Mouse (Mus musculus) CH12.LX (cell line): ENCODE results near the gene Sf3a2. TPM values are rescaled to one million over a fixed set of nuclear protein-coding genes. Genes with fewer than 3 reads are reported as not detected.

ENCODE experiments used
- DNase-seq: peaks from one replicate; pipeline ENCODE4 v3.0.0-alpha.2; 2013; ENCODE audit errors: extremely low read depth
- H3K27ac ChIP-seq: 2 replicates; pipeline ENCODE4 v1.5.1; 2012; ENCODE audit warnings: low read depth, mild to moderate bottlenecking, control low read depth, moderate library complexity; ENCODE audit not compliant: insufficient read depth
- H3K27me3 ChIP-seq: replicated peaks from 2 replicates; pipeline ENCODE3; 2012; ENCODE audit warnings: inconsistent platforms
- H3K36me3 ChIP-seq, 2 experiments: replicated peaks in 1 of 2; 2 replicates each; pipeline versions ENCODE3 to v1.6.1; 2012; ENCODE audit warnings: inconsistent platforms in 1 of 2, low read length in 1 of 2, mild to moderate bottlenecking in 1 of 2, mixed read lengths in 1 of 2, moderate library complexity in 1 of 2; ENCODE audit not compliant: control insufficient read depth in 1 of 2, insufficient read depth in 1 of 2
- H3K4me1 ChIP-seq, 2 experiments: 2 replicates each; pipeline ENCODE4 v1.6.1; 2012; ENCODE audit warnings: inconsistent platforms in 1 of 2, moderate library complexity in 1 of 2; ENCODE audit not compliant: insufficient read depth in 2 of 2, control insufficient read depth in 1 of 2
- H3K4me2 ChIP-seq: 2 replicates; pipeline ENCODE4 v1.6.1; 2012; ENCODE audit warnings: low read depth, mild to moderate bottlenecking, control low read depth; ENCODE audit not compliant: poor library complexity, insufficient read depth, severe bottlenecking
- H3K4me3 ChIP-seq, 3 experiments: fragments of 150-350 bp in 1 of 3; sonication (generic) in 1 of 3; replicated peaks in 1 of 3; 2 replicates each; pipeline versions ENCODE3 to v1.5.1; 2011 to 2012; ENCODE audit warnings: low read depth in 2 of 3, low read length in 2 of 3, mild to moderate bottlenecking in 2 of 3, moderate library complexity in 2 of 3, control low read depth in 1 of 3, improper control_type of control experiment in 1 of 3, inconsistent platforms in 1 of 3, mixed read lengths in 1 of 3; ENCODE audit not compliant: poor library complexity in 1 of 3
- H3K79me2 ChIP-seq: replicated peaks from 2 replicates; pipeline ENCODE4 v1.6.1; 2012; ENCODE audit warnings: mild to moderate bottlenecking, moderate library complexity; ENCODE audit not compliant: control insufficient read depth, poor library complexity, insufficient read depth, severe bottlenecking; ENCODE audit errors: extremely low read depth
- H3K9ac ChIP-seq: 2 replicates; pipeline ENCODE4 v1.6.1; 2012; ENCODE audit warnings: low read depth, mild to moderate bottlenecking, control low read depth, moderate library complexity; ENCODE audit not compliant: insufficient read depth
- H3K9me3 ChIP-seq: replicated peaks from 2 replicates; pipeline ENCODE3; 2012; ENCODE audit warnings: low read length, inconsistent platforms, mixed read lengths
- BHLHE40 ChIP-seq: IDR thresholded peaks from 2 replicates; pipeline ENCODE4 v1.6.1; 2011; ENCODE audit warnings: mild to moderate bottlenecking, low read depth, low read length, improper control_type of control experiment
- CHD2 ChIP-seq: IDR thresholded peaks from 2 replicates; pipeline ENCODE4 v1.6.1; 2011; ENCODE audit warnings: low read length, improper control_type of control experiment
- CTCF ChIP-seq, 2 experiments: IDR thresholded peaks in 1 of 2; conservative IDR thresholded peaks in 1 of 2; 2 replicates each; pipeline ENCODE4 v1.5.1; 2011 to 2012; ENCODE audit warnings: low read depth in 2 of 2, low read length in 2 of 2, improper control_type of control experiment in 1 of 2, inconsistent platforms in 1 of 2, mild to moderate bottlenecking in 1 of 2, moderate library complexity in 1 of 2
- E2F4 ChIP-seq: IDR thresholded peaks from 2 replicates; pipeline ENCODE4 v1.6.1; 2011; ENCODE audit warnings: low read depth, low read length, improper control_type of control experiment; ENCODE audit not compliant: insufficient replicate concordance
- ELF1 ChIP-seq: IDR thresholded peaks from 2 replicates; pipeline ENCODE4 v1.6.1; 2014; ENCODE audit warnings: low read depth, mild to moderate bottlenecking, inconsistent platforms, low read length, improper control_type of control experiment
- HCFC1 ChIP-seq: IDR thresholded peaks from 2 replicates; pipeline ENCODE4 v1.6.1; 2012; ENCODE audit warnings: low read depth, mild to moderate bottlenecking, inconsistent platforms, low read length, improper control_type of control experiment
- KAT2A ChIP-seq: IDR thresholded peaks from 2 replicates; pipeline ENCODE4 v1.6.1; 2012; ENCODE audit warnings: low read length, improper control_type of control experiment, inconsistent platforms; ENCODE audit not compliant: insufficient replicate concordance
- MAX ChIP-seq: IDR thresholded peaks from 2 replicates; pipeline ENCODE4 v1.6.1; 2011; ENCODE audit warnings: low read length, improper control_type of control experiment
- MXI1 ChIP-seq: IDR thresholded peaks from 2 replicates; pipeline ENCODE4 v1.6.1; 2011; ENCODE audit warnings: mild to moderate bottlenecking, low read depth, low read length, improper control_type of control experiment
- MYC ChIP-seq: IDR thresholded peaks from 2 replicates; pipeline ENCODE4 v1.6.1; 2011; ENCODE audit warnings: low read depth, mild to moderate bottlenecking, improper control_type of control experiment, low read length
- NELFE ChIP-seq: IDR thresholded peaks from 2 replicates; pipeline ENCODE4 v1.6.1; 2011; ENCODE audit warnings: low read depth, low read length, improper control_type of control experiment
- NRF1 ChIP-seq: IDR thresholded peaks from 2 replicates; pipeline ENCODE4 v1.6.1; 2014; ENCODE audit warnings: low read depth, mild to moderate bottlenecking, inconsistent platforms, low read length, improper control_type of control experiment, moderate library complexity
- POLR2A ChIP-seq: IDR thresholded peaks from 2 replicates; pipeline ENCODE4 v1.6.1; 2011; ENCODE audit warnings: low read depth, mild to moderate bottlenecking, improper control_type of control experiment, low read length
- POLR2AphosphoS2 ChIP-seq: IDR thresholded peaks from 2 replicates; pipeline ENCODE4 v1.6.1; 2011; ENCODE audit warnings: low read depth, low read length, improper control_type of control experiment
- SIN3A ChIP-seq: IDR thresholded peaks from 2 replicates; pipeline ENCODE4 v1.6.1; 2012; ENCODE audit warnings: low read length, improper control_type of control experiment, inconsistent platforms
- TBP ChIP-seq: conservative IDR thresholded peaks from 2 replicates; pipeline ENCODE4 v1.6.1; 2011; ENCODE audit warnings: low read depth, low read length, improper control_type of control experiment
- TCF12 ChIP-seq: IDR thresholded peaks from 2 replicates; pipeline ENCODE4 v1.6.1; 2014; ENCODE audit warnings: low read depth, mild to moderate bottlenecking, inconsistent platforms, low read length, improper control_type of control experiment
- USF1 ChIP-seq: IDR thresholded peaks from 2 replicates; pipeline ENCODE4 v1.6.1; 2014; ENCODE audit warnings: low read depth, mild to moderate bottlenecking, inconsistent platforms, low read length, improper control_type of control experiment
- ZKSCAN1 ChIP-seq: IDR thresholded peaks from 2 replicates; pipeline ENCODE4 v1.6.1; 2012; ENCODE audit warnings: low read depth, inconsistent platforms, low read length, improper control_type of control experiment, borderline replicate concordance
- ZMIZ1 ChIP-seq: IDR thresholded peaks from 2 replicates; pipeline ENCODE4 v1.6.1; 2012; ENCODE audit warnings: low read depth, mild to moderate bottlenecking, inconsistent platforms, low read length, improper control_type of control experiment
- dilution Hi-C: fragments of 300-500 bp; cut with MboI; formaldehyde crosslinking; loops from 2 replicates; pipeline ENCODE4 v1.14.3; 2020; ENCODE audit warnings: low sequenced_read_pairs; ENCODE audit not compliant: extremely low pct_unique_long_range_greater_than_20kb, extremely low pct_ligation_motif_present
- in situ Hi-C: fragments of 300-500 bp; cut with MboI; formaldehyde crosslinking; loops from 3 replicates; pipeline ENCODE4 v1.14.3; 2019; ENCODE audit warnings: low sequenced_read_pairs, low pct_ligation_motif_present, low pct_unique_long_range_greater_than_20kb, mixed read lengths
- polyA plus RNA-seq: library from polyadenylated mRNA; unstranded; fragments of >175 nt; gene quantifications from 2 replicates; pipeline ENCODE4 v1.2.1, GENCODE M21; 2012; ENCODE audit warnings: low read depth; ENCODE audit not compliant: insufficient read length
- total RNA-seq, 2 experiments: library from RNA; depleted of rRNA; stranded (reverse); fragments of 300-350 nt in 1 of 2; fragments of >200 nt in 1 of 2; gene quantifications; 2 replicates each; pipeline ENCODE4 v1.2.3; 2012 to 2014

The Sf3a2 gene
- total RNA-seq (2012; rRNA removed), result 29.0 and 36.5 TPM in 2 replicates
- total RNA-seq (2014; rRNA removed), result 7.8 and 12.4 TPM in 2 replicates
- 136 and 153 TPM in 2 replicates for polyA plus RNA-seq

GRCm38 (mm10) chr10:80798150-80799006, at the start of gene Sf3a2, which contains the start of gene Plekhj1:
Sf3a2 (plus strand) TSS chr10:80798198.
Plekhj1 (minus strand) TSS chr10:80798626.
- dilution Hi-C loops, result no loop called here
- Histone ChIP-seq H3K4me1 (peaks cover 10 to 33% of the 10 kb centered on the region in 2 experiments), H3K36me3 (peaks cover 52 to 68% of the 10 kb centered on the region in 2 experiments), H3K27me3 (no peaks in the 10 kb centered on the region), H3K4me2 (peak within 1 kb of the TSS; percentile 75), H3K4me3 (peak within 1 kb of the TSS; percentile 68 to 94 (median 87)), H3K79me2 (peaks cover 47% of the 10 kb centered on the region), H3K9me3 (no peaks in the 10 kb centered on the region), H3K27ac (peak within 1 kb of the TSS; percentile 91), H3K9ac (peak within 1 kb of the TSS; percentile 99)
- TF ChIP-seq HCFC1 (peak; percentile 88), POLR2AphosphoS2 (peak; percentile 70; the same call in 1 of the 2 replicates), ZKSCAN1 (no peak), KAT2A (peak; percentile 94), POLR2A (peak; percentile 94), NELFE (peak; percentile 76), CTCF (conservative IDR thresholded peaks at IDR 0.05 in 1 of 2, IDR thresholded peaks at IDR 0.05 in 1 of 2; ENCODE audit: low read depth in 2 of 2, low read length in 2 of 2) (no peak), ZMIZ1 (peak; percentile 59), TCF12 (peak; percentile 61), TBP (peak; percentile 71), NRF1 (peak; percentile 88), MYC (peak; percentile 83), CHD2 (peak; percentile 95), ELF1 (peak; percentile 94), USF1 (no peak; the same call in 1 of the 2 replicates), MAX (peak; percentile 88), MXI1 (peak; percentile 71; the same call in 1 of the 2 replicates), E2F4 (peak; percentile 44; the same call in 1 of the 2 replicates), SIN3A (no peak; the same call in none of the 2 replicates), BHLHE40 (peak; percentile 41; the same call in 1 of the 2 replicates)
- in situ Hi-C loops, result loop anchor here (5.0 kb wide), 1 partner anchor 36 kb away; no protein-coding TSS in a partner anchor
- peak; percentile 96 for DNase-seq
